Mouse (Mus musculus) ovary, adult 18-20 months (tissue): ENCODE measurements around the gene Iqcc.

Source experiments
- DNase-seq: peaks from one replicate; pipeline ENCODE4 v3.0.0; 2022; ENCODE audit warnings: low spot score, mixed read lengths

The Iqcc gene

DNA sequence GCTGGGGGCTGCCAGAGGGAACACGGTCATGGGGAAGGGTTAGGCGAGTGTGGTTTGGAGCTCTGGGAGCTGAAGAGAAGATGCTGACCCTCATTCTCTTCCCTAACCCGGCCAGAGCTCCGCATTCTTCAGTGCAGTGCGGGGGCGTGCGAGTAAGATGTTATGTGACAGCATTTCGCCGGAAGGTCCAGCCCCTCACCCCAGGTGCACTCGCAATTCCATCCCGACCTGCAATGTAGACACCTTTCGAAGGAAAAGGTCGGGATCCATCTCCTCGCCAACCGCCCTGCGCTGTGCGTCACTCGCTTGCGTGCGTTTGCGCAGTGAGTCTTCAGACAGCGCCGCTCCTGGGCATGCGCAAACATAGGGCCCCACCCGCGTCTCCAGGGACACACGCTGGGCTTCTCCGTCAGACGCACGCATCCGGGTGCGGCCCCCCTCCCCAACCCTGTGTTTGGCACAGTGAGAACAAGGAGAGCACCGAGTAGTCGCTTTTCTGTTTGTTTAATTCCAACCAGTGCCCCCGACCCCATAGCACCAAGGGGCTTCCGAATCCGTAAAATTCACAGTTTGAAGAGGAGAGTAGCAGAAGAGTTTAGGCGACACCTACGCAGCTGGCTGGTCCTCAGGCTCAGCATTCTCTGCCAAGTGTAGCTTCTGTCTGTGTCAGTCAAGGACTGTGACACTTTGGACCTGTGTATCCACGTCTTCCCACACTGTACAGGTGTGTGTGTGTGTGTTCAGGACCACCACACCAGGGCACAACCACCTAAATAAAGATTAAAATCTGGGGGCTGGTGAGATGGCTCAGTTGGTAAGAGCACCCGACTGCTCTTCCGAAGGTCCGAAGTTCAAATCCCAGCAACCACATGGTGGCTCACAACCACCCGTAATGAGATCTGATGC, at the start of gene Iqcc:
Gene Iqcc, minus strand, starts transcription at position 314 of the 906 bp plus-strand sequence.
- peak; percentile 93 for DNase-seq

DNA sequence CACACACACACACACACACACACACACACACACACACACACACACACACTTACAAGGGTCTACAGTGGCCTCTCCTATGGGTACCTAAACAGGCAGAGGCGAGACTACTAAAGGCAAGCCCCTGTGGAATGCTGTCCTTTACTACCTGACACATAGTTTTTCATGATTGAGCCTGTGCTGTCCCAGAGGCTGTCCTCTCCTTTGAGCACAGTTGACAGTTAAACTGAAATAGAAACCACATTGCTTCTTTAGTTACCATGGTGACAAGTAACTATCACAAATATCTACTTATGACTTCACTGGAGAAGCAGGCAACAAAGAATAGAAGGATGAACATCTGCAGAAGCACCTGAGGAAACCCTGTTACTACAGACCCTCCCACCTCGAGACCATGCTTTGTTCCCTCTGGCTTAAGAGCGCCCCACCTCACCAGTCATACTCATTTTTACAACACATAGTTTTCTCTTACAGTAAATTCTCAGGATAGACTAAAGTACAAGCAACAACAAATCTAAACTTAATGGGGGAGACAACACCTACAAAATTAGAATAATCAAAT, 43.4 kb upstream of the Iqcc start:
- DNase-seq = no peak

DNA sequence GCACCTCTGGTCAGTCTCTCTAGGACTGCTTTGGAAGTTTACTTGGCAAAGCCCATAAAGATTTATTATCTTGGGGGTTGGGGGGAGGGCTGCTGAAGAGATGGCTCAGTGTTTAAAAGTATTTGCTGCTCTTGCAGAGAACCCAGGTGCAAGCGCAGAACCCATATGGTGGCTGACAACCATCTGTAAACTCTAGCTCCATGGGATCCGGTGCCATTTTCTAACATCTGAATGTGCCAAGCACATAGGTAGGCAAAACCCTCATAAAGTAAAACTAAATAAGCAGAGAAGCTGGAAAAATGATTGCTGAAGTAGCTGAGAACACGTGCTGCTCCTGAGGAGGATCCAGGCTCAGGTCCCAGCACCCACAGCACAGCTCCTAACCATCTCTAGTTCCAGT, 42.7 kb upstream of the Iqcc start:
- no peak for DNase-seq

DNA sequence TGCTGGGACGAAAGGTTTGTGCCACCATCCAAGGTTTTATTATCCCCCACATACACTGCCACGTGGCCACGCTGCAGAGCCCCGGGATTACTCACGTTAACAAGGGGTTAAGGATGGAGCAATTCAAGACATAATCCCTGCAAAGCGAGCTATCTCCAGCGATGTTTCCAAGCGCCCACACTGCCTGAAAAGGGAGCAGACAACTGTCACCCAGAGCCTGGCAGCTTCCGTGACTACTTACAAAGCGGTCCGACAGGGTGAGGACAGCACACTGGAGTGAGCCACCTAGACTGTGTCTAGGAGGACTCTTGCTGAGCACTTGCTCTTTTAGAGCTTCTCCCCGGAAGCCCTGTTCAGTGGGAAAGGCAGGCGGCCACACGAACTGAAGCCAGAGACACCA, 35.9 kb upstream of the Iqcc start:
- no peak for DNase-seq

DNA sequence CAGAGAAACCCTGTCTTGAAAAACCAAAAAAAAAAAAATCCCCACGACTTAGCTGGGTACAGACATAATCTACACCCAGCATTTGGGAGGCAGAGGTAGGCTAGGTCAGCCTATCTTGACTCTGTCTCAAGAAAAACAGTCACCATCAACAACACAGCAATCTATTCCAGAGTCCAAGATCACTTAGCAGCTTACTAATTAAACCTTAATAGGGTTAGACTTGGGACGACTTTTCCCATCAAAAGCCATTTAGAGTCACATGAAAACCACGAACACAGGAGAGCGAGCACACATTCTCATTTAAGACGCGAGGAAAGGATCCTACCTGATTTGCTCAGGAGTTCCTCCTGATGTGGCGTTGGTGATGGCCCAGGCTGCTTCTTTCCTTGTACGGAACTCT, 31.5 kb upstream of the Iqcc start:
- no peak for DNase-seq

DNA sequence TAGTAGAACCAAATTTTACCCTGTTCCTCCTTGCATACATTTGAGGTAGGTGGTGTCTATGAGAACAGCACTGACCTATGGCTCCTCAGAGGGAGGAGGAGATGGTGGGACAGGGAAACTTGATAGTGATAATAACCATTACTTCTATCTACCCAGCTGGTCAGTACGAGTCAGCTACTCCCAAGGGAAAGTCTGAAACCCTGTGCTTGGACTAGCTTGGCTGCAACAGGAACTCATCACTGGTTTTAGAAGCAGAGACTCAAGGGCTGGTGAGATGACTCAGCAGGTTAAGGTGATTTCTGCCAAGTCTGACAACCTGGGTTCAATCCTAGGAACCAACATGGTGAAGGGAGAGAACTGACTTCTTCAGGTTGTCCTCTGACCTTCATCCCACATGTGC, 29.8 kb upstream of the Iqcc start:
- DNase-seq = no peak

DNA sequence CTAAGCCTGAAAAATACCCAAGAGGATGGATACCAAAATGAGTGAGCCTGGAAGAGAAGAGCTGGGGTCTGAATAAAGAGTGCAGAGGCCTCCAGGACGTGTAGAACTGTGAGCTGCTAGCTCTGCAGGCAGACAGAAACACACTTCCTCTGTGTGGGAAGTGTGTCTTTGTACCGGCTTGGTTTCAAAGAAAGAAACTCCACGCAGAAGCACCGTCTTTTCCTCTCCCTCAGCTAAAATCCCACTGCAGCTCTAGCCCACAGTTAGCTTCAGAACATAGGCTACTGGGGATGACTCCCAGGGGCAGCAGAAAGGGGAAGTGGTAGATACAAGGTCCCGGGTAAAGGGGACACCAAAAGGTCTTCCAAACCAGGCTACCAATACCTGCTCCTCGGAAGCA, 26.3 kb upstream of the Iqcc start:
- DNase-seq = no peak

DNA sequence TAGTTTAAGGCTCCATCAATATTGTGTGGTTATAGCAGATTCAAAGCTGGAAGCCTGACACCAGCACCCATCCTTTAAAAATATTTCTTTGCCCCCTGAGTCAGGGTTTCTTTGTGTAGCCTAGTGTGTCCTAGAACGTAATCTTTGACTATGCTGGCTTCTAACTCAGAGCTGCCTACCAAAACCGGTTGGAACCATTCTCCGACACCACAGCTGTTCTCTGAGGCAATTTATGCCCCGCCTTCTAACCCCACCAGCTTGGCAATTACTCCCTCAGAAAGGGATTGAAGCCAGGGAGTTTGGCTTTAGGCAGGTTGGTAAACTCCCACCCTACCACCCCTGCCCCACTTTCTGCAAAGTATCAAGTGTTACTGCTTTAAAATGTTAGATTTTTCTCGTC, 22.9 kb upstream of the Iqcc start:
- no peak for DNase-seq

DNA sequence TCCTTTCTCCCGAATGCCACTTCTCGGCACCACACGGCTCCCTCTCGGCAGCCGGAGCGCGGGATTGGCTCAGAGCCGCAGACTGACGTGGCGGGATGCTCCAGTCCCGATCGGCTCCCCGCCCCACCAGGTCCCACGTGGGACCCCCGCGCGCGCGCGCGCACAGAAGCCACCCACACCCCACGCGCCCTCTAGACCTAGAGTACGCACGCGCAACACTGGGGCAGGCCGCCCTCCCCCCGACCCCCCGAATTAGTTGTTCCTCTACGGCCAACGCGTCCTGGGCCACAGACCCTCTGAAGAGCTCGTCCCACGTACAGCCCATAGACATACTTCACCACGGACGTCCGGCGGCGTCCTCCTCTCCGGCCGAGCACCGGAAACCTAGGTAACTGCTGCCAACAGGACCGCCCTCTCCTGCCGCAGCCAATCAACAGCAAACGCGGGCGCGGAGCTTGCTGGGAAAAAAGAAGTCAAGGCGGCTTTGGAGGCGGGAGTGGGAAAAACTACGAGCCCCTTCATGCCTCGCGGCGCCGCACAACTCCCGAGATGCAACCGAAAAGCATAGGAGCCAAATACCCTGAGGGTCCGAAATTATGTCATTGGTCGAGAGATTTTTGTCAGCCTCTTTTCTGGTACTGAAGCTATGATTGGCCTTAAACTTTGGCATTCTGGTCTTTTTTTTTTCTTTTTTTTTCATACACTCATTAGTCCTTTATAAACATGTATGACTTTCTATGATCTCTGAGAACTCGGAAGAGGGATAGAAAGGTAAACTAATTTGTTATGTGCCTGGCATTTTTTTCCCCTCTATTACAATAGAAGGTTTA, 22.0 kb upstream of the Iqcc start, which contains the start of gene Txlna:
Gene Txlna, minus strand, starts transcription at position 428 of the 830 bp plus-strand sequence.
- DNase-seq = peak; percentile 96

DNA sequence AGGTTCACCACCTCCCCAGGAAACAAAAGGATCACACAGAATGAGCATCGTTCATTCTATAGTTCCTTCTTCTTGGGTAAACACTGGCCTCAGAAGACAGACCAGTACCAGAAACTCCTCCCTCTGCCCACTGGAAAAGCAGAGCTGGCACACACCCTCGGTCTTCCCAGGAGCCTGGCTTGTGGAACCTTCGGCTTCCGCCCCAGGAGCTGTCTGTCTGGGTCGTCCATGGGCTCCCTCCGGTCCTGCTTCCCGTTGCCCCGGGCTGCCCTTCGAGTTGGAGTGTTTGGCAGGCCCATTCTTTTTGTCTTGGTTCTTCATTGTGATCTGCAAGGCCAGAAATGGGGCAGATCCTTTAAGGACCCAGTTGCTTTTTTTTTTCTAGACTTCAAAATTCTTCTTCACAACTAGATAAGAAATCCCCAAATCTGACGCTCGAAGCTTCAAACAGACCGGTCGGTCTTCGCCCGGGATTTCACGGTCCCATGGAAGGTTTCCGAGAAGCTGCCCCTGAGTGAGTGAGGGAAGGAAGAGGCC, 21.3 kb upstream of the Iqcc start:
- peak; percentile 26 for DNase-seq

DNA sequence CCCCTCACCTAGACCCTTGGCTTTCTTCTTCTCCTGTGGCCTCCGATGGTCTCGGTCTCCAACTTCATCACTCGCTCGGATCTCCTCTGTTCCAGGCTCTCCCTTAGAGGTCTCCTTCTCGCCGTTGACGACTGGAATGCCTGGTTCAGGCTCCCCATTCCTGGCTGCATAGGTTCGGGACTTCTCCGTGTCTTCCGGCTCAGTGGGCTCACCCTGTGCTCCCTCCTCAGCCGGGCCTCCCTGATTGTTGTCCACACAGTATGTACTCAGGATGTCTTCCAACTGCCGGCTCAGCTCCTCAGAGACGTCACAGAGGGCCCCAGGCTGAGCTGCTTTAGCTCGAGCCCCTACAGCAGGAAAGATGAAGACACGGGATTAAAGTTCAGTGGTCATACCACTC, 20.3 kb upstream of the Iqcc start:
- DNase-seq = no peak

DNA sequence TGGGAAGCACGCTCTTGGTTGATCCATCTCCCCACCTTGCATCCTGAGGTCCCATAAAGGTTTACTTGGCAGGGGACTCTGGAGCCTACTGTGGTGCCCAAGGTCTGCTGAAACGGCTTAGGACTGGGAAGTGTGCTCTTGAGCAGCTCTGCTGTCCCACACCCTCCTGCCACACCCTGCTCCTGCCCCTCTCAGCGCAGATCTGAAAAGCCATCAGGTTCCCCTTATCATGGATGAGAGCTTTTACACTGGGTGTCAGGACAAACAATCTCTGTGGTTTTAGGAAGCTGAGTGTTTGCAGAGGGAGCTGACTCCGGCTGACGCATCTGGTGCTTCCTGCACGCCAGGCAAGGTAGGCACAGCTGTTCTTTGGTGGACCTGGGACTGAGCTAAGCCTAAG, 15.0 kb upstream of the Iqcc start:
- DNase-seq = no peak

DNA sequence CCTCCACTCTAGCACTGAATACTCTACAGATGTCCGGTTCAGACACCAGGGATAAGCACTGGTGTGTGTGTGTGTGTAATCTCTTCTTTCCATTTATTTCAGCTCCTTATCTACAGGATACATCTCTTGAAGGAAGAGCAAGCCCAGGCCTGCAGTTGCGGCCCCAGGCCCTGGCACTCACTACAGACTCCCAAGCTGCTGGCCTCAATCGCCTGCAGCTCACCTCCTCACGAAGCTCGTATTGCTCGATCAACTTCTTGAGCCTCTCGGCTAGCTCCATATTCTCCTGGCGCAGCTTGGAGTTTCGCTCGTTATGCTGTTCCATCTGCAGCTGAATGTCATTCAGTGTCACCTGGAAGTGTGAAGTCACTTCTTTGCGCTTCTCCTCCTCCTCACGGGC, 13.0 kb upstream of the Iqcc start:
- DNase-seq = no peak

DNA sequence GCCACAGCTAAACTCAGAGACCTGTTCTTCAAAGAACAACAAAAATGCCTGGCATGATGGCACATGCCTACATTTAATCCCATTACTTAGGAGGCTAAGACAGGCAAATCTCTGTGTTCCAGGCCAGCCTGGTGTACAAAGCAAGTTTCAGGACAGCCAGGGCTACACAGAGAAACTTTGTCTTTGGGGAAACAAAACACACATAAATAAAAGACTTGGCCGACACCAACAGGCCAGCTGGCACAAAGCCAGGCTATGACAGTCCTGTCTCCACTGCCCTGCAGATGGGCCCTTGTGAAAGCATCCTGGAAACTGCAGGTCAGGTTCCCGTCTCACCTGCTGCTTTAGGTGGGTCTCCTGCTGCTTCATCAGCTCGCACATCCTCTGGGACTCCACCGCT, 12.0 kb upstream of the Iqcc start:
- no peak for DNase-seq

DNA sequence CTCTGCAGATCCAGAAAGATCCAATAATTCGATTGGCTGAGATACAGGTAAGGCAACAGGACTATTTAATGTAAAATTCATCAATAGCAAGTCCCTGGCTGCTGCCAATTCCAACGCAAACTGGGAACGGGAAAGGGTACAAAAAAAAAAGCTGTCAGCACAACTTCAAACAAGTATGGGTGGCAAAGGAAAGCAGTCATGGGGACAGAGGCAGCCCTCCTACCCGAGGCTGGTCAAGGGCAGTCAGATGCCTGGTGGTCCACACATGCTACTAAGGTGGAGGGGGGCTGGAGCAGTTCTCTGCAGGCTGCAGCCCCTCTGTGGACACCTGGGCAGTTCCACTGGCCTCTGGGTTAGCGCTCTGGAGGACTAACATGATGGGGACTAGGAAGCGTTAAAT, 7.1 kb upstream of the Iqcc start:
- DNase-seq = no peak

DNA sequence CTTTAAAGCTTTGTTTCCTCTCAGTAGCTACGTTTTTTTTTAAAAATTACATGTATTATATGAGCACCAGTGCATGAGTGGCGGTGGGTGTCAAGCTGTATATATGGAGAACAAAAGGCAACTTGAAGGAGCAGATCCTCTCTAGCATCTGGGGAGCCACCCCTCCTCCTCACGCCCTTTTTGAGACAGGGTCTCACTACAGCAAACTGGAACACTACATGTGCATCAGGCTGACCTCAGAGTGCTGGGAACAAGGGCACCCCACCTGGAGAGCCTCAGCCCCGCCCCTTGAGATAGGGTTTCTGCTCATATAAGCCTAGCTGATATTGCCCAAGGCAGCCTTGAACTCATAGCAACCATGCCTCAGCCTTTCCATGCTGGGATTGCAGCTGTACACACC, 6.6 kb upstream of the Iqcc start:
- DNase-seq = no peak

DNA sequence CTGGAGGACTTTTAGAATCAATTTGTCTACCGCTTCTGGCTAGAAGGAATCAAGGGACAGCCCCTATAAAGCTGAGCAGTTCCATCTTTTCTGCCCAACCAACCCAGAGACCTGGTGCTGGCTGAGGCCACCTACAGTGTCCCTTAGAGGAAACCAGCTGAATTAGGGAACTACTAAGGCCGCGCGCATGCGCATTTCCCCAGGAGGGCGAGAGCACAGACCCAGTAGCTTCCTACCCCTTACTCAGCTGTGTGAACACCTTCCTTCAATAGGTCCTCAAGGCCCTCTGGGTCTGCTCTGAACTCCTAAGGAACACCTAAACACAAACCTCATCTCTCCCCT, 6.1 kb upstream of the Iqcc start:
- DNase-seq = no peak

DNA sequence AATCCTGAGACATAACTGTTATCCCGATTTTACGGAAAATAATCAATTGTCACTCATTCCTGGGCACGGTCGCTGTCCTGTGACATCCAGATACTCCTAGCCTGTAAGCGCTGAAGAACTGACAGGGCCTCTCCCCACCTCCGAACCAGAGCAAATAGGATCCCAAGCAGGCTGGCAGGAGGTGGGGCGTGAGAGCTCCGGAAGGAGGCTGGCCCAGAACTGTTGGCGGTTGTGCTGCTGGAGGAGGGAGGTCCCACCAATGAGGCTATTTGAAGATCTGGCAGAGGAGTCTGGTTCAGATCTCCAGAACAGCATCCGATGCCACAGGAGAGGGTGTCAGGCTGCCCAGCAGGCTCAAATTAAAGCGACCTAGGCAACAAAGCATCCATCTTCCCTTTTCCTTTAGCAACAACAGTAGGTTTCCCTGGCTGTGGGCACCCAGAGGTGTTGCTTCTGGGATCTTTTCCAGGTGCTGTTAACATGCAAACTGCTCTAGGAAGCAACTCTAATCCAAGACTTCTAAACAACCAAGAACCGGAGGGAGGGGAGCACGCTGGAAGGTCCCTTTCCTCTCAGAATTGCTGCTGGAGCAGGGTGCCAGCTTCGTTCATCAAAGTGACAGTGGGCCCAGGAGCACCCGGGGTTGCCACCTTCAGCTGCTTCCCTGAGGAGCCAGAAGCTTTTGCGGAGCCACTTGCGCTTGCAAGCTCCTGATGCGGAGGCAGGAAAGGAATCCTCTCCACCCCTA, 5.6 kb upstream of the Iqcc start:
- DNase-seq = peak; percentile 81

DNA sequence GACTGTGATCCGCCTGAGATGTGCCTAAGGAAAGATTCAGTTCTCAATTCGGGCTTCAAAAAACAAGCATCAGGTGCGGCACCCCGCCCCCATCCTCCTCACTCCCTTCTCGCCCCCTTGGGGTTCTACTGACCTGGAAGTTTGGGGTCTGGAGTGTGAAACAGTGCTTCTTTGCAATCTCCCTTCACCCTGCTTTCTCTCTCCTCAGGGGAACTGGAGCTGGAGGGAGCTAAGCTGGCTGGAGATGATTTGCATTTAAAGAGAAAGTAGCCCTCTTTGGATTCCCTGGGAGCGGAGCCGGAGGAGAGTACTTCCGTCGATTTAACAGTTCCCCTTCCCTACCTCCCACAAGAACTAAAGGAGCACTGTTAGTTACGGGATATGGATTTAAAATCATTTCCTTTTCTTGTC, 4.8 kb upstream of the Iqcc start, which contains the start of gene Ccdc28b:
Gene Ccdc28b, minus strand, starts transcription at position 267 of the 411 bp plus-strand sequence.
- DNase-seq = peak; percentile 37

DNA sequence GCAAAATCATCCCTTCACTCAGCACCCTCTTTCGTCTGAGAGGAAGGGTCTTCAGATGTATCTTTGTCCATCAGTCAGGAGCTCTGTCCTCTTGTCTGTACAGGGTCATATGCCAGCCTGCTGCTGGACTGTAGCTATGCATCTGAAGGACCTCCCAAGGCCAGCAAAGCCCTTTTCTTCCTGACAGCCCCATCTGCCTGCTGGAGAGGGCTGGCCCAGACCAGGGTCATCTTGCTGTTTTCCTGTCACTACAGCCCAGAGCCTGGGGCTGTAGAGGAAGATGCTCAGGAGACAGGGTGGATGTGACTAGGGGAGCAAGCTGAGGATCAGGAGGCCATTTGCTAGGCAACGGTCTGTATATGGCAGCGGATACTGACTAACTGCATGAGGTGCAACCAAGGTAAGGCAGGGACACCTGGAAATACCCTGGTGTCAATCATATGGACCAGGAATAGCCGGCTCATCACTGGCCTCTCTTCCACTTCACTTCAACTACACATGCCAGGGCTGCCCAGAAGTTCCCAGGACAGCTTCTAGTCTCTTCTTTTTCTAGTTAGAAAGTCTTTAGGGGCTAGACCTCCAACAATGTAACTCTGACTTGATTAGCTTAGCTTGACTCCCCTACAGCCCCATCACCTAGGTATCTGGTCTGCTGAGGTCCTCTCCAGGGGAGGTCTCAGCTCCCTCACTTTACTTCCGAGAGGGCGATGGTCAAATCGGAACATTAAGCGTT, 4.1 kb upstream of the Iqcc start:
- DNase-seq = no peak
